Mouse (Mus musculus) limb, embryonic 15.5 days (tissue): Measurements from ENCODE around the gene Oas1a. TPM values are rescaled to one million over a fixed set of nuclear protein-coding genes. Genes with fewer than 3 reads are reported as not detected.
"Not testable (repeated sequence)": the region's sequence is repeated elsewhere in the genome, so short reads cannot be mapped to it uniquely, and the experiment has no call there.

ENCODE experiments used
- ATAC-seq: fragments of 200-750 bp; cut with Nextera tagmentation; 2 replicates; pipeline ENCODE4 v1.8.0; 2017; ENCODE audit warnings: low read depth, moderate TSS enrichment; ENCODE audit not compliant: insufficient number of reproducible peaks, low FRiP score, low TSS enrichment
- H3K27ac ChIP-seq: fragments of 300-500 bp; sonication (generic); 2 replicates; pipeline ENCODE4 v1.5.1; 2015; ENCODE audit warnings: moderate library complexity, mild to moderate bottlenecking, inconsistent platforms
- H3K27me3 ChIP-seq: fragments of 300-500 bp; sonication (generic); 2 replicates; pipeline ENCODE4 v1.6.1; 2015; ENCODE audit warnings: inconsistent platforms
- H3K36me3 ChIP-seq: fragments of 300-500 bp; sonication (generic); 2 replicates; pipeline ENCODE4 v1.6.1; 2015; ENCODE audit warnings: inconsistent platforms
- H3K4me1 ChIP-seq: fragments of 300-500 bp; sonication (generic); 2 replicates; pipeline ENCODE4 v1.6.1; 2015; ENCODE audit warnings: inconsistent platforms
- H3K4me2 ChIP-seq: fragments of 300-500 bp; sonication (generic); 2 replicates; pipeline ENCODE4 v1.6.1; 2015; ENCODE audit warnings: mild to moderate bottlenecking, inconsistent platforms
- H3K4me3 ChIP-seq: fragments of 300-500 bp; sonication (generic); 2 replicates; pipeline ENCODE4 v1.5.1; 2015; ENCODE audit warnings: mild to moderate bottlenecking, inconsistent platforms
- H3K9ac ChIP-seq: fragments of 300-500 bp; sonication (generic); 2 replicates; pipeline ENCODE4 v1.6.1; 2015; ENCODE audit warnings: inconsistent platforms
- H3K9me3 ChIP-seq: fragments of 300-500 bp; sonication (generic); 2 replicates; pipeline ENCODE4 v1.6.1; 2016; ENCODE audit warnings: inconsistent platforms
- WGBS: fragments of 180-500 bp; shearing (Covaris S2); methylation state at CpG from one replicate; pipeline ENCODE4 v1.1.7; 2015; 5-methylcytosine and 5-hydroxymethylcytosine counted together
- polyA plus RNA-seq: library from polyadenylated mRNA; unstranded; fragments of >200 nt; fragmentation: Nextera tagmentation; extraction: Ambion mirVana; gene quantifications from 2 replicates; pipeline ENCODE4 v1.2.1, GENCODE M21; 2015

The Oas1a gene
- 2.3 and 2.5 TPM in 2 replicates for polyA plus RNA-seq

- not testable (repeated sequence) for H3K9ac ChIP-seq, H3K9me3 ChIP-seq, H3K27me3 ChIP-seq, H3K4me2 ChIP-seq, H3K4me3 ChIP-seq, H3K36me3 ChIP-seq, ATAC-seq, H3K27ac ChIP-seq, H3K4me1 ChIP-seq
- 29% methylated on average over 9 of the region's 12 CpGs for WGBS
Measured at GRCm38 (mm10) chr5:120906791-120907733, at the start of gene Oas1a. TSS of gene Oas1a (minus strand) at chr5:120907521.

DNA sequence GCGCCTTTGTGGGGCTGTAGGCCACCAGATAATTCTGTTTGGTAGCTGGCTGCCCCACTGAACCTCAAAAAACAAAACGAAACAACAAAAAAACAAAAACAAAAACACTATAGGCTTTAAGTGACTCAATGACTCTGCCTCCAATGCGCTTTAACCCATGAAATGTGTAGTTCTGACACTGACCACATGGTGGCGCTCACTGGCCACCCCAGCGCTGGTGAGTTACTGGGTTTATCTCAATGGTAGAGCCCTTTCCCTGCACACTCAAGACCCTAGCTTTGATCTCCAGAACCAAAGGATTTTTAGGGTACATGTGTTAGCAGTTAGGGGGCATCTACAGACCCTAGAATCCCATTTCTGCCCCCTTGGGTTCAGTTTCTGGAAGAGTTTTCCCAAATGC lies 46.7 kb upstream of the Oas1a start:
- Histone ChIP-seq H3K4me1 (no peaks in the 10 kb centered on the region), H3K36me3 (no peaks in the 10 kb centered on the region), H3K4me3 (no peak overlapping the region), H3K9ac (no peak overlapping the region), H3K9me3 (no peaks in the 10 kb centered on the region), H3K4me2 (no peak overlapping the region), H3K27ac (no peak overlapping the region), H3K27me3 (no peaks in the 10 kb centered on the region)
- ATAC-seq = no peak
- 21% methylated on average over 5 of the region's 5 CpGs for WGBS

DNA sequence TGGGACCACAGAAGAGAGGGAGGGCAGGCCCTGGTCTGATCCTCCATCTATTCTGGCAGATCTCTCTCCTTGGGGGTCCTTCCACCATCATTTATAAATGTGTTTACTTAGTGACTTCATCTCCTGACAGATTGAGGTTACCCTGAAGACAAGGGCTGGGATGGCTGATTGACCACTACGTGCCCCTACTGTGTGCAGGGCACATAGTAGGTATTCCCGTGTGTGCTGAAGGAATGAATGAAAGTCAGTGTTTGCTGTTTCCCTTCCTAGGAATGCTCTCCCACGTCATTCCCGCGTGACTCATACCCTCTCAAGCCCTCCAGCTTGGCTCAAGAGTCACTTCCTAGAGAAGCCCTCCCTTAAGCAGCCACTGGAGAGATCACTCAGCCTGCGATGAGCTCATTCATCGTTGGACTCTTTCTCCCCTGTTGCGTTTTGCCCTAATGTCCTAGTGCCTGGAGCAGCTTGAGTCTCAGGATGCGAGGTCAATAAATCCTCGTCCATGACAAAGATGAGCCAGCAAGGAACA lies 45.0 kb upstream of the Oas1a start:
- H3K27ac ChIP-seq = no peak overlapping the region
- ATAC-seq = no peak
- 69% methylated on average over 10 of the region's 10 CpGs for WGBS

DNA sequence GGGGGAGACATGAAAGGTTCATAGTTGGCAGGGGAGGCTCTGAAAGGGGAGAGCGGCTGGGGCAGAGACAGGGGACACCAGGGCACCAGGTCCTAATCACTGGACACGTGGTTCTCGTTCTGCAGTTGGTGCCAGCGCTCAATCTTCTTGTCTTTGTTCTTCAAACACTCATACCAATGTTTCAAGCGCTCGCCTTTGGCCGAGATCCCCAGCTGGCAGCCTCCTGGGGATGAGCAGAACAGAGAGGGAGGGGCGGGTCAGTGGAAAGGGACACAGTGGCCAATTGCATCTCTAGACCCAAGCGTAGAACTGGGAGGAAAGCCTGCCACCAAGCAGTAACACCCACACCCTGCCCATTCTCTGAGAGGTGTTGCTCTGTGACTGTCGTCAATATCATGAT lies 34.8 kb upstream of the Oas1a start:
- Histone ChIP-seq H3K4me1 (no peaks in the 10 kb centered on the region), H3K36me3 (no peaks in the 10 kb centered on the region), H3K9ac (no peak overlapping the region), H3K9me3 (no peaks in the 10 kb centered on the region), H3K27me3 (no peaks in the 10 kb centered on the region), H3K4me2 (no peak overlapping the region), H3K4me3 (no peak overlapping the region), H3K27ac (no peak overlapping the region)
- WGBS = 61% methylated on average over 10 of the region's 10 CpGs
- no peak for ATAC-seq

More for the DNA sequence above, 45.0 kb upstream of the Oas1a start:
- Histone ChIP-seq H3K27me3 (no peaks in the 10 kb centered on the region), H3K4me2 (no peak overlapping the region), H3K4me3 (no peak overlapping the region), H3K9me3 (no peaks in the 10 kb centered on the region), H3K9ac (no peak overlapping the region), H3K36me3 (no peaks in the 10 kb centered on the region), H3K4me1 (no peaks in the 10 kb centered on the region)

GRCm38 (mm10) chr5:120938586-120938985 lies 31.3 kb upstream of the Oas1a start:
- 46% methylated on average over 8 of the region's 8 CpGs for WGBS
- no peaks in the 10 kb centered on the region for H3K4me1 ChIP-seq
- no peaks in the 10 kb centered on the region for H3K36me3 ChIP-seq
- no peak overlapping the region for H3K4me3 ChIP-seq
- no peaks in the 10 kb centered on the region for H3K27me3 ChIP-seq
- no peak overlapping the region for H3K9ac ChIP-seq
- H3K9me3 ChIP-seq = no peaks in the 10 kb centered on the region
- no peak overlapping the region for H3K4me2 ChIP-seq
- no peak for ATAC-seq
- H3K27ac ChIP-seq = no peak overlapping the region

DNA sequence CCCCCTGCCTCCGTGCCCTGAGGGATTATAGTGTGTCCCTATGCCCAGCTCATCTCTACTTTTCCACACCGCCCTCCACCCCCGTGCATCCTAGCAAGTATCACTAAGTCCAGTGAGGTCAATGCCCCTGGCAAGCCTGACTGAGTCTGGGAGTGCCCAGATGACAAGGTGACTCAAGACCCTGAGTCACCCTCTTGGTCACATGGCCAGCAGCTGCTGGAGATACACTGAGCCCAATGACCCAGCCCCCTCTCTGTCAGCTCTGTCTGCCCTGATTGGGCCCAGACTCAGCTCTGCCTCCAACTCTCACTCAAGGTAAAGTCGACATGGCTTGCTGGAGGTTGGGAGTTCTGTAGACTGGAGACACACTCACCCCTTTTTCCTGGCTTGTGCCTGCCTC lies 30.5 kb upstream of the Oas1a start:
- ATAC-seq = no peak
- H3K9me3 ChIP-seq = no peaks in the 10 kb centered on the region
- no peak overlapping the region for H3K4me3 ChIP-seq
- H3K4me1 ChIP-seq = no peaks in the 10 kb centered on the region
- 73% methylated on average over 4 of the region's 4 CpGs for WGBS
- H3K4me2 ChIP-seq = no peak overlapping the region
- H3K27ac ChIP-seq = no peak overlapping the region
- no peak overlapping the region for H3K9ac ChIP-seq
- H3K27me3 ChIP-seq = no peaks in the 10 kb centered on the region
- no peaks in the 10 kb centered on the region for H3K36me3 ChIP-seq

DNA sequence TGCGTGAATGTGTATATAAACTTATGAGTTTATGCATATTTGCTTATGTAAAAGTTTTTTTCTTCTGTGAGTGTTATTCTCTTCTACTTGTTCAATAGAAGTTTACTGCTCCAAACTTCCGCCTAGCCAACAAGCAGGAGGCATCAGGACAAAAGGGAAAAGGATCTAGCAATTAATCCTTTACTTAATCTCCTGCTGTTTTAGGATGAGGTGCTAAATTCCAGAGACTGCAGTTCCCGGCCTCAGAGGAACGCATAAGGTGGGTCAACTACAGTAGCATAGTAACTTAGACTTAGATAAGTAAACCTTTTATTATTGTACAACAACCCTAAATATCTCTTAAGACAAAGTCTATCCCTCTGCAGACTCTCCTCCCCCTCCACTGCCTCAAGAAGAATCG lies 26.6 kb upstream of the Oas1a start:
- 12% methylated on average over 5 of the region's 5 CpGs for WGBS

GRCm38 (mm10) chr5:120927036-120927435 lies 19.7 kb upstream of the Oas1a start:
- 15% methylated on average over 1 of the region's 1 CpGs for WGBS
- H3K27ac ChIP-seq = no peak overlapping the region
- no peaks in the 10 kb centered on the region for H3K4me1 ChIP-seq
- H3K9ac ChIP-seq = no peak overlapping the region
- no peaks in the 10 kb centered on the region for H3K36me3 ChIP-seq
- 0 out of 2 replicates have a peak, but pooled peaks cover 3% of the 10 kb centered on the region for H3K27me3 ChIP-seq
- no peak overlapping the region for H3K4me3 ChIP-seq
- H3K4me2 ChIP-seq = no peak overlapping the region
- H3K9me3 ChIP-seq = no peaks in the 10 kb centered on the region
- ATAC-seq = no peak

More for the DNA sequence above, 26.6 kb upstream of the Oas1a start:
- Histone ChIP-seq H3K4me3 (no peak overlapping the region), H3K4me1 (no peaks in the 10 kb centered on the region), H3K27me3 (no peaks in the 10 kb centered on the region), H3K27ac (no peak overlapping the region), H3K36me3 (no peaks in the 10 kb centered on the region), H3K4me2 (no peak overlapping the region), H3K9ac (no peak overlapping the region), H3K9me3 (no peaks in the 10 kb centered on the region)
- no peak for ATAC-seq

DNA sequence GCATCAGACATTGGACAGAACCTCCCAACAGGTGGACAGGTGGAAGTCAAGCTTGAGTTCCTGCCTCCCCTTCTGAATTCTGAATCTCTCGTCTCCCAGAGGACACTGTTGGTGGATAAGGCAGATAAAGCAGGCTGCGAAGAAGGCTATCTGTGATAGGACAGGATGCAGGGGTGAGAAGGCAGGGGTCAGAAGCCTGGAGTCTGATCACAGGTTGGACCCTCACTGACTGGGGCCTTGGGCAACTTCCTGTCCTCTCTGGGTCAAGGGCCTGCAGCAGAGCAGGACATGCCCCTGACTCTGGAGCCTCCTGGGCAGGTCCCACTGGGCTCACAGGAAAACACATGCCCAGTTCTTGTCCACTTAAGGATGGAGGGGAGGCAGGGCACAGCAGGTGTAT lies 19.0 kb upstream of the Oas1a start:
- not testable (repeated sequence) for H3K27me3 ChIP-seq, H3K4me1 ChIP-seq, H3K9ac ChIP-seq, H3K27ac ChIP-seq, H3K4me2 ChIP-seq, ATAC-seq, H3K36me3 ChIP-seq, H3K9me3 ChIP-seq, H3K4me3 ChIP-seq
- WGBS = 61% methylated on average over 2 of the region's 2 CpGs

DNA sequence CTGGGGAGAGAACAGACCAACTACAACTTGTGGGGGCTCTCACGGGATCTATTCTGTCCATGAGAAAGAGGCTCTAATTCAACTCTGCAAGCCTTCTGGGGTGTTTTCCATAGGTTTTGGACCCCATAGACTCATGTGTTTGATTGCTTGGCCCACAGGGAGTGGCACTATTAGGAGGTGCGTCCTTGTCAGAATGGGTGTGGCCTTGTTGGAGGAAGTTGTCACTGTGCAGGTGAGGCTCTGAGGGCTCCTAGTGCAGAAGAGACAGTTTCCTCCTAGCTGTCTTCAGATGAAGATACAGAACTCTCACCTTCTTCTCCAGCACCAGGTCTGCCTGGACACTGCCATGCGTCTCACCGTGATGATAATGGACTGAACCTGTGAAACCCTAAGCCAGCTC lies 17.2 kb upstream of the Oas1a start:
- not testable (repeated sequence) for H3K4me1 ChIP-seq, H3K36me3 ChIP-seq, H3K4me2 ChIP-seq, H3K9me3 ChIP-seq, ATAC-seq, H3K9ac ChIP-seq, H3K4me3 ChIP-seq, H3K27ac ChIP-seq, H3K27me3 ChIP-seq
- 75% methylated on average over 4 of the region's 4 CpGs for WGBS

- no peak for ATAC-seq
- 72% methylated on average over 4 of the region's 4 CpGs for whole genome bisulfite sequencing
- Histone ChIP-seq H3K4me2 (no peak overlapping the region), H3K27me3 (0 out of 2 replicates have a peak, but pooled peaks cover 3% of the 10 kb centered on the region), H3K4me3 (no peak overlapping the region), H3K4me1 (no peaks in the 10 kb centered on the region), H3K36me3 (no peaks in the 10 kb centered on the region), H3K27ac (no peak overlapping the region), H3K9ac (no peak overlapping the region), H3K9me3 (no peaks in the 10 kb centered on the region)
Measured at GRCm38 (mm10) chr5:120923969-120924368, 16.6 kb upstream of the Oas1a start.

DNA sequence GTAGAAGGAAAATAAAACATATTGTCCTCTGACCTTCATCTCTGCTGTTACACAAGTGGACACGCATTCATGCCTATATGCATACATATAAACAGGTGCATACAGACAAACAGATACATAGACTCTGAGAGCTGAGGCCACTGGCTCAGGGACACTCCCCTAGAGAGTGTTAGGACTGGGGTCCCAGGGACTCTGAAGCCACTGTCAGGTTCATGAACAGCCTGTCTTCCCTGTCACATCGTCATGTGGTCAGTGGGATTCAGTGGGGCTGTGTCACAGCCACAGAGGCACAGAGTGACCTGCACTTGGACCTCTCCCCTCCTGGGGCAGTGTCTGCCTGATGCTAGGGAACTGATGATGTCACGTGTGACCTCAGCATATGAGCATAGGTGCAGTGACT lies 13.0 kb upstream of the Oas1a start:
- H3K36me3 ChIP-seq = no peaks in the 10 kb centered on the region
- no peak overlapping the region for H3K27ac ChIP-seq
- ATAC-seq = no peak
- no peak overlapping the region for H3K4me2 ChIP-seq
- H3K9ac ChIP-seq = no peak overlapping the region
- H3K9me3 ChIP-seq = no peaks in the 10 kb centered on the region
- H3K4me1 ChIP-seq = no peaks in the 10 kb centered on the region
- WGBS = 80% methylated on average over 3 of the region's 3 CpGs
- no peak overlapping the region for H3K4me3 ChIP-seq
- H3K27me3 ChIP-seq = no peaks in the 10 kb centered on the region
